Mouse (Mus musculus): ENCODE data around the gene Tmem217. TPM values are rescaled to one million over a fixed set of nuclear protein-coding genes. Genes with fewer than 3 reads are reported as not detected.
"Not testable (repeated sequence)": the region's sequence is repeated elsewhere in the genome, so short reads cannot be mapped to it uniquely, and the experiment has no call there.

The Tmem217 gene
- polyA plus RNA-seq, 1 experiment from 2014 or later, result 1.1 TPM

GRCm38 (mm10) chr17:29544064-29544463 lies 8.1 kb downstream of the Tmem217 start:
- no peaks in the 10 kb centered on the region for H3K9me3 ChIP-seq (replicated peaks)
- no peak overlapping the region for H3K27ac ChIP-seq (replicated peaks)
- no peaks in the 10 kb centered on the region for H3K27me3 ChIP-seq (ENCODE audit: low read depth, poor library complexity, severe bottlenecking)
- peaks cover 1% of the 10 kb centered on the region; the same call in 1 of the 2 replicates for H3K4me1 ChIP-seq
- DNase-seq (ENCODE audit: low spot score), result no peak
- no peaks in the 10 kb centered on the region for H3K36me3 ChIP-seq
- WGBS, result 84% methylated on average over 2 of the region's 2 CpGs
- no peak overlapping the region for H3K4me3 ChIP-seq

GRCm38 (mm10) chr17:29542831-29543690 lies 9.1 kb downstream of the Tmem217 start:
- Histone ChIP-seq H3K4me1 (no peaks in the 10 kb centered on the region), H3K27me3 (ENCODE audit: low read depth, poor library complexity, severe bottlenecking) (no peaks in the 10 kb centered on the region), H3K27ac (replicated peaks) (no peak overlapping the region), H3K9me3 (replicated peaks) (no peaks in the 10 kb centered on the region), H3K36me3 (no peaks in the 10 kb centered on the region), H3K4me3 (no peak overlapping the region)
- 89% methylated on average over 19 of the region's 19 CpGs for WGBS
- no peak for DNase-seq (ENCODE audit: low spot score)

- WGBS, result 83% methylated on average over 14 of the region's 14 CpGs
- Histone ChIP-seq H3K4me1 (no peaks in the 10 kb centered on the region), H3K27me3 (ENCODE audit: low read depth, poor library complexity, severe bottlenecking) (no peaks in the 10 kb centered on the region), H3K9me3 (replicated peaks) (no peaks in the 10 kb centered on the region), H3K36me3 (no peaks in the 10 kb centered on the region), H3K27ac (replicated peaks) (no peak overlapping the region), H3K4me3 (no peak overlapping the region)
- no peak for DNase-seq (ENCODE audit: low spot score)
Observed at GRCm38 (mm10) chr17:29541419-29541818, 10.8 kb downstream of the Tmem217 start.

- H3K4me1 ChIP-seq, result no peaks in the 10 kb centered on the region
- no peak for DNase-seq (ENCODE audit: low spot score)
- H3K4me3 ChIP-seq, result no peak overlapping the region
- 0 out of 2 replicates have a peak, but pooled peaks cover under 1% of the 10 kb centered on the region for H3K9me3 ChIP-seq (replicated peaks)
- 88% methylated on average over 8 of the region's 8 CpGs for WGBS
- H3K27me3 ChIP-seq (ENCODE audit: low read depth, poor library complexity, severe bottlenecking), result no peaks in the 10 kb centered on the region
- no peak overlapping the region for H3K27ac ChIP-seq (replicated peaks)
- no peaks in the 10 kb centered on the region for H3K36me3 ChIP-seq
Observed at GRCm38 (mm10) chr17:29540426-29540825, 11.8 kb downstream of the Tmem217 start.

- H3K36me3 ChIP-seq, result no peaks in the 10 kb centered on the region
- 0 out of 2 replicates have a peak, but pooled peaks cover 3% of the 10 kb centered on the region for H3K9me3 ChIP-seq (replicated peaks)
- no peak overlapping the region for H3K4me3 ChIP-seq
- no peaks in the 10 kb centered on the region for H3K4me1 ChIP-seq
- H3K27me3 ChIP-seq (ENCODE audit: low read depth, poor library complexity, severe bottlenecking), result no peaks in the 10 kb centered on the region
- H3K27ac ChIP-seq (replicated peaks), result no peak overlapping the region
- DNase-seq (ENCODE audit: low spot score), result no peak
- WGBS, result 95% methylated on average over 11 of the region's 11 CpGs
Observed at GRCm38 (mm10) chr17:29533866-29534265, 18.3 kb downstream of the Tmem217 start.

- Histone ChIP-seq H3K4me1 (no peaks in the 10 kb centered on the region), H3K36me3 (no peaks in the 10 kb centered on the region), H3K27ac (replicated peaks) (no peak overlapping the region), H3K4me3 (no peak overlapping the region), H3K27me3 (ENCODE audit: low read depth, poor library complexity, severe bottlenecking) (no peaks in the 10 kb centered on the region), H3K9me3 (replicated peaks) (peaks cover 3% of the 10 kb centered on the region; the same call in 1 of the 2 replicates)
- 88% methylated on average over 10 of the region's 10 CpGs for WGBS
- DNase-seq (ENCODE audit: low spot score), result no peak
Observed at GRCm38 (mm10) chr17:29531757-29532384, 20.3 kb downstream of the Tmem217 start.

GRCm38 (mm10) chr17:29531278-29531677 lies 20.9 kb downstream of the Tmem217 start:
- Histone ChIP-seq H3K36me3 (no peaks in the 10 kb centered on the region), H3K4me1 (no peaks in the 10 kb centered on the region), H3K27ac (replicated peaks) (no peak overlapping the region), H3K4me3 (no peak overlapping the region), H3K27me3 (ENCODE audit: low read depth, poor library complexity, severe bottlenecking) (no peaks in the 10 kb centered on the region), H3K9me3 (replicated peaks) (peaks cover 6% of the 10 kb centered on the region; the same call in 1 of the 2 replicates)
- 73% methylated on average over 9 of the region's 9 CpGs for WGBS
- no peak for DNase-seq (ENCODE audit: low spot score)

- DNase-seq (ENCODE audit: low spot score), result no peak
- Histone ChIP-seq H3K27ac (replicated peaks) (no peak overlapping the region), H3K36me3 (no peaks in the 10 kb centered on the region), H3K4me3 (no peak overlapping the region), H3K9me3 (replicated peaks) (peaks cover 14% of the 10 kb centered on the region; the same call in 1 of the 2 replicates), H3K27me3 (ENCODE audit: low read depth, poor library complexity, severe bottlenecking) (no peaks in the 10 kb centered on the region), H3K4me1 (no peaks in the 10 kb centered on the region)
- WGBS, result 80% methylated on average over 6 of the region's 6 CpGs
Observed at GRCm38 (mm10) chr17:29530508-29530907, 21.7 kb downstream of the Tmem217 start.

- H3K4me1 ChIP-seq, result no peaks in the 10 kb centered on the region
- WGBS, result 91% methylated on average over 8 of the region's 8 CpGs
- H3K36me3 ChIP-seq, result no peaks in the 10 kb centered on the region
- peaks cover 13% of the 10 kb centered on the region; the same call in 1 of the 2 replicates for H3K9me3 ChIP-seq (replicated peaks)
- H3K4me3 ChIP-seq, result no peak overlapping the region
- no peak overlapping the region for H3K27ac ChIP-seq (replicated peaks)
- no peaks in the 10 kb centered on the region for H3K27me3 ChIP-seq (ENCODE audit: low read depth, poor library complexity, severe bottlenecking)
- DNase-seq (ENCODE audit: low spot score), result no peak
Observed at GRCm38 (mm10) chr17:29528568-29529187, 23.5 kb downstream of the Tmem217 start.

- DNase-seq (ENCODE audit: low spot score), result no peak
- H3K9me3 ChIP-seq (replicated peaks), result peaks cover 13% of the 10 kb centered on the region; the same call in 1 of the 2 replicates
- no peaks in the 10 kb centered on the region for H3K27me3 ChIP-seq (ENCODE audit: low read depth, poor library complexity, severe bottlenecking)
- no peak overlapping the region for H3K27ac ChIP-seq (replicated peaks)
- 81% methylated on average over 2 of the region's 2 CpGs for WGBS
- H3K4me3 ChIP-seq, result no peak overlapping the region
- no peaks in the 10 kb centered on the region for H3K36me3 ChIP-seq
- no peaks in the 10 kb centered on the region for H3K4me1 ChIP-seq
Observed at GRCm38 (mm10) chr17:29525613-29526012, 26.6 kb downstream of the Tmem217 start.

GRCm38 (mm10) chr17:29519731-29520130 lies 32.5 kb downstream of the Tmem217 start:
- no peak overlapping the region for H3K4me3 ChIP-seq
- no peak overlapping the region for H3K27ac ChIP-seq (replicated peaks)
- DNase-seq (ENCODE audit: low spot score), result no peak
- H3K4me1 ChIP-seq, result no peaks in the 10 kb centered on the region
- H3K27me3 ChIP-seq (ENCODE audit: low read depth, poor library complexity, severe bottlenecking), result no peaks in the 10 kb centered on the region
- no peaks in the 10 kb centered on the region for H3K36me3 ChIP-seq
- H3K9me3 ChIP-seq (replicated peaks), result no peaks in the 10 kb centered on the region
- WGBS, result 79% methylated on average over 8 of the region's 8 CpGs

- H3K36me3 ChIP-seq; H3K27me3 ChIP-seq (ENCODE audit: low read depth, poor library complexity, severe bottlenecking); H3K4me1 ChIP-seq; DNase-seq (ENCODE audit: low spot score); H3K27ac ChIP-seq (replicated peaks); H3K9me3 ChIP-seq (replicated peaks); H3K4me3 ChIP-seq: not testable (repeated sequence)
- WGBS, result 95% methylated on average over 5 of the region's 5 CpGs
Observed at GRCm38 (mm10) chr17:29518665-29519064, 33.5 kb downstream of the Tmem217 start.
